Mouse (Mus musculus) ES-Bruce4 (cell line): ENCODE measurements at regions not wholly inside any gene's neighbourhood (a gene's known extent, or its start where the extent isn't known, plus 50 kb on each side); places are given as distances from the start of the nearest gene placed in this dataset.

Experiments
- CTCF ChIP-seq: IDR thresholded peaks from one replicate; pipeline ENCODE4 v1.8.1; 2011; ENCODE audit warnings: low read depth, low read length
- EP300 ChIP-seq: IDR thresholded peaks from 2 replicates; pipeline ENCODE4 v1.6.1; 2011; ENCODE audit warnings: low read depth, low read length; ENCODE audit not compliant: insufficient read depth
- POLR2A ChIP-seq: IDR thresholded peaks from one replicate; pipeline ENCODE4 v1.8.1; 2011; ENCODE audit warnings: low read length; ENCODE audit not compliant: insufficient read depth

GRCm38 (mm10) chr3:66504717-66505116 lies 208.1 kb upstream of the Veph1 start:
- TF ChIP-seq EP300 (no peak), CTCF (no peak), POLR2A (no peak)
